Mouse (Mus musculus) stomach, postnatal 0 days (tissue): ENCODE results near the gene Papss2.

Source experiments
- CTCF ChIP-seq: IDR thresholded peaks from 2 replicates; pipeline ENCODE4 v1.5.1; 2016; ENCODE audit warnings: antibody characterized with exemption, low read depth, mild to moderate bottlenecking, moderate library complexity
- EP300 ChIP-seq: optimal IDR thresholded peaks from 2 replicates; pipeline ENCODE3; 2016; ENCODE audit warnings: antibody characterized with exemption

DNA sequence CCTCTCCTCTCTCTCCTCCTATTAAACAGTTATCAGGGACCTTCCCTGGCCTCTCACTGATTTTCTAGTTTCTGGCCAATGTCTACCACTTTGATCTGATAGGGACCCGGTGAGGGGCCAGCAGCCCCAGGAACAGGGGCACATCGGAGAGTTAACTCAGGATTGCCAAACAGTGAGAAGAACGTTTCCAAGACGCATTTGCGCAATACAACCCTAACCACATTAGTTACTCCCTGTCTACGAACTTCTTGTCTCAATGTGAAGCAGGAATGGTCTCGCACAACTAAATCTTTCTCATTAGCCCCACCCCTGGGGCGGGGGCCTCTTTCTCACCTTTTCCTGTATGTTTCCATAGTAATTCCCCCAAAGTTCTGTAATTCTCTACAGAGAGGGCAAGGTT is 28.6 kb upstream of the Papss2 start:
- no peak for TF ChIP-seq CTCF
- TF ChIP-seq EP300: no peak
